Mouse (Mus musculus): Measurements from ENCODE around the gene Nwd1.
"Not testable (repeated sequence)": the region's sequence is repeated elsewhere in the genome, so short reads cannot be mapped to it uniquely, and the experiment has no call there.

The Nwd1 gene

DNA sequence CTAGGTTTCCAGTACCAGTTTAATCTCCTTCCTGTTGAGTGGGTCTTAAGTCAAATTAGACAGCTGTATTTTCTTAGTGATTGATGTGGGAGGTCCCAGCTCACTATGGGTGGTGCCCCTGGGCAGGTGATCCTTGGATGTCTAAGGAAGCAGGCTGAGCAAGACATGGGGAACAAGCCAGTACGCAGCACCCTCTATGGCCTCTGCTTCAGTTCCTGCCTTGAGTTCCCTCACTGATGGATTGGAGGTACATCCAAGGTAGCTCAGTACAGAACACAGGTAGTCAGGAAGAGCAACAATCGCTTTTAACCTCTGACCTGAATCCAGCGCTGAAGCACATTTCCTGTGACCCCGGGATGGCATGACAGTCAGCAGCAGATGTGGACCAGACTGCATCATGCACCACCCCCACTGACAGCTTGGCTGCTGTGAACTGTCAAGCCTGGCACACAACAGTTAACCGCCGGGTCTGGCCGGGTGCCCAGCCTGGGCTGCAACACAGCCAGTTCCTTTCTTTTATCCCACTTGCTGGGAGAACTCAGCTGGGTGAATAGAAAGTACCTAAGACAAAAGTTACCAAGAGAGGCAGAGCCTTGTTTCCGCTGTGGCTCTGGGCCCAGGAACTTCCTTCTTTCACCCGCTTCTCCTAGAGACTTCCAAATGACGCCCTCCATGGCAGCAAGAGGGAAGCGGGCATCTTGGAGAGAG lies at the start of gene Nwd1:
Gene Nwd1, plus strand, starts transcription at position 652 of the 708 bp plus-strand sequence.
- DNase-seq (ENCODE audit: low spot score): no peak

- no peak for DNase-seq (ENCODE audit: low spot score)
Measured at GRCm38 (mm10) chr8:72642885-72643284, 3.6 kb upstream of the Nwd1 start.

GRCm38 (mm10) chr8:72644601-72645000 lies 1.9 kb upstream of the Nwd1 start:
- no peak for DNase-seq (ENCODE audit: low spot score)

- no peak for DNase-seq (ENCODE audit: low spot score)
Measured at GRCm38 (mm10) chr8:72646768-72647143, 245 bp downstream of the Nwd1 start.

DNA sequence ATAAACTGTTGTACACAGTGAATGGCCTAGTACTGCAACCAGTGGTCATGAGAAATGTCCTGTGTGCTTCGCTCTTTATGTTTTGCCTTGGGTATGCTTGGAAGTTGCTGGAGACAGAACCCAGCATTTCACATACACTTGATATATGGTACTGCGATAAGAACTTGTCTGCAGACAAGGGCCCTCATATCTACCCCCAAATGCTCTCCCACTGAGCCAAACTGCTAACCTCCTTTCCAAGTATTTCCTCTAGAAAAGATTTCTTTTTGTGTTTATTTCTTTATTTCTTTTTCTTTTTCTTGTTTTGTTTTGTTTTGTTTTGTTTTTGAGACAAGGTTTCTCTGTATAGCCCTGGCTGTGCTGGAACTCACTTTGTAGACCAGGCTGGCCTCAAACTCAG lies 4.2 kb downstream of the Nwd1 start:
- DNase-seq (ENCODE audit: low spot score): no peak

- DNase-seq (ENCODE audit: low spot score): no peak
Measured at GRCm38 (mm10) chr8:72654565-72655521, 8.3 kb downstream of the Nwd1 start.

DNA sequence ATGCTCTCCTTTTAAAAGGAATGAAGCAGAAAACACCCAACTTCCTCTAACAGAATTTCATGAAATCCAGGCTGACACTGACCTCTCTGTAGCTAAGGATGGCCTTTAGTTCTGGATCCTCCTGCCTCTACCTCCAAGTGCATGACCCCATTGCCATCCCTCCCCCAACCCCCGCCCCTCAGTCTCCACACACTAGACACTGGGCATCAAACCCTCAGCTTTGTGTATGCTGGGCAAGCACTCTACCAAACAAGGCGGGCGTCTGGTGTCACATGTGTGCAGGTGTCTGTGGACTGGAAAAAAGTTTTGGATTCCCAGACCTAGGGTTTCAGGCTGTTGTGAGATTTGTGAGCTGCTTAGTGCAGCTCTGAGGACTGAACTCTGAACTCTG lies 9.0 kb downstream of the Nwd1 start:
- no peak for DNase-seq (ENCODE audit: low spot score)

GRCm38 (mm10) chr8:72659967-72660366 lies 13.5 kb downstream of the Nwd1 start:
- no peak for DNase-seq (ENCODE audit: low spot score)

GRCm38 (mm10) chr8:72664107-72664652 lies 17.7 kb downstream of the Nwd1 start:
- DNase-seq (ENCODE audit: low spot score): no peak

DNA sequence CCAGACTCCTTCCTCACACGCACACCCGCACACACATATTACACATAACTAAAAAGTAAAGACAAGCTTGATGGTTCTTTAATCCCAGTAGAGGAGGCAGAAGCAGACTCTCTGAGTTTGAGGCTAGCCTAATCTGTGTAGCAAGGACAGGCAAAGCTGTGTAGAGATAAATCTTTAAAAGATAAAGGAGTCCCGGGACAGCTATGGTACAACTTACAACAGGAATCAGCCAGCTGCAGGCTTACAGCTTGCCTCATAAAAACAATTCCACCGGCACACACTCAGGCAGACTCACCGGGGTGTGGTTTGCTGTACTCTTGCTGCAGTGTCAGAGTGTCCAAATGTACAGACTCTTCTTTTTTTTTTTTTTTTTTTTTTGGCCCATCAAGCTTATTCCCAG lies 18.2 kb downstream of the Nwd1 start:
- no peak for DNase-seq (ENCODE audit: low spot score)

DNA sequence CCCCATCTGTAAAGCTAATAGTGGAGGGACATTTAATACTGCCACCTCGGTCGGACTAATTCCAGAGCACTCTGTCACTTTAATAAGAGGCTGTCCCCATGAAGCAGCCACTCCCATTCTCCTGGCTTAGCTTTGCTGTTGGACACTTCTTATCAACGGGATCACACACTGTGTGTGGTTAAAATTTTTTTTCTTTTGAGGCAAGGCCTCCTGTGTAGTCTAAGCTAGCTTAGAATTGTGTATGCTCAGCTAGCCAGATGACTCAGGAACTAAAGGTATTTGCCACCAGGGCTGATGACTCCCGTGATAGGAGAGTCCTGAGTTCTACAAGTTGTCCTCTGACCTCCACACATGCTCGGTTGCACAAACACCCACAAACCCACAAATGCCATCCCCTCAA lies 18.9 kb downstream of the Nwd1 start:
- no peak for DNase-seq (ENCODE audit: low spot score)

DNA sequence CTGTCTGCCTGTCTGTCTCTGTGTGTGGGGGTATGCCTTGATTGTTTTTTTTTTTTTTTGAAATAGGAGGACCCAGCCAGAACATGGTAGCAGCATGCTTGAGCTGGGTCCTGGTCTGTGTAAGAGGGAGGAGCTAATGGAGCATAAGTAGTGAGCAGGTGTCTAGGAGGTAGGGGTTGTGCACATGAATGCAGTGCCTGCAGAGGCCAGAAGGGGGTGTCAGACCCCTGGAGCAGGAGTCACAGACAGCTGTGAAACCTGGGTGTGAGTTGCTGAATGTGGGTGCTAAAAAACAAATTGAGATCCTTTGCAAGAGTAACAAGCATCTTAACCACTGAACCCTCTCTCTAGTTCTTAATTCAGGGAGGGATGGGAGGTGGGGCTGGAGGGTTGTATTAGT lies 22.4 kb downstream of the Nwd1 start:
- no peak for DNase-seq (ENCODE audit: low spot score)

GRCm38 (mm10) chr8:72672802-72673201 lies 26.3 kb downstream of the Nwd1 start:
- DNase-seq (ENCODE audit: low spot score): no peak

DNA sequence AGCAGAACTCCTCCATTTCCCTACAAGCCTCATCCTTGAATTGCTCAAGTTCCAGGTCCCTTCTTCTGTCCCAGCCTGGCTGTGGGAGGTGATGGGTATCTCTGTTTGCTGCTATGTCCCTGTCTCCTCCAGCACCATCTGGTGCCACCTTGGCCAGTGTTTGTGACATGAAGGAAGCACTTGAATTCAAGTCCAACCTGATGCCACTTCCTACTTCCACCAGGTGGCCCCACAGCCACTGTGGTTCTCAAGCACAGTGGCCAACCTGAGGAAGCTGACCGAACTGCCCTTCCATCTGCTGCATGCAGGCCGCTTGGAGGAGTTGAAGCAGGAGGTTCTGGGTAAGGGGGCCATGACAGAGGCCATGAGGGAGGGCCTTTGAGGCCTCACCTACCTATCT lies 27.7 kb downstream of the Nwd1 start:
- DNase-seq (ENCODE audit: low spot score): no peak

GRCm38 (mm10) chr8:72676436-72676835 lies 29.9 kb downstream of the Nwd1 start:
- DNase-seq (ENCODE audit: low spot score): no peak

DNA sequence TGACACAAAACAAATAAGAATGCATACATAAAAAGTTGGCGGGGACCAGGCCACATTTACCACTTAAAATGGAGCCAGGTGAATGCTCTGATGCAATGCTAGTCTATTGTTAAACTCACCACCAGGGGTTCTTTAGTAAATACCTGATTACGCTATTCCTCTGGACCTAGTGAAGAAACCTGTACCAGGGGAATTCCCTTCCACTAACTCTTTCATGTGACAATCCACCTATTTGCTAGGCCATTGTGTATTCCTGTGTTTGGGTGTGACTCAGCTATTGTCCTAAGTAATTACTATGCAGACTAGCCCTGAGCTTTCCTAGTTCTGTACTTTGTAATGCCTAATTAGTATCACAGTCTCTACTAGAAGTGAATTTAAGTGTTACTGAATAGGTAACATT lies 30.3 kb downstream of the Nwd1 start:
- not testable (repeated sequence) for DNase-seq (ENCODE audit: low spot score)

DNA sequence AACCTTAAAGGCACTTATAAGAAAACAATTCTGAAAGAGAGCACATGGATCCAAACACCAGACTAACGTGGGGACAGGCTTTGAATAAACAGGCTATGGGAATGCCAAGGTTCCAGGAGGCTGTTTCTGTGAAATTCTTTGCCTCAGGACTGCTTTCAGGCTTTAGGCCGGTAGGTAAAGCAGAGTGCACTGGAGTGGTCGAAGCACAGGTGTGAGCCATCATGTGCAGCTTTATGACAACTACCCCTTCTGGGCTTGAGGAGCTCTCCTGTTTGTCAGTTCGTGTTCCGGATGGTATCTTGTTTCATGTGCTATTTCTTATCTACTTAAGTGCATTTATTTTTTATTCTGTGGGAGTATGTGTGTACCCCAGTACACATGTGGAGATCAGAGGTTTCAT lies 30.8 kb downstream of the Nwd1 start:
- DNase-seq (ENCODE audit: low spot score): no peak

GRCm38 (mm10) chr8:72680133-72680532 lies 33.6 kb downstream of the Nwd1 start:
- no peak for DNase-seq (ENCODE audit: low spot score)

GRCm38 (mm10) chr8:72682051-72682687 lies 35.7 kb downstream of the Nwd1 start:
- DNase-seq (ENCODE audit: low spot score): no peak

- DNase-seq (ENCODE audit: low spot score): no peak
Measured at GRCm38 (mm10) chr8:72683010-72683521, 36.6 kb downstream of the Nwd1 start.

- not testable (repeated sequence) for DNase-seq (ENCODE audit: low spot score)
Measured at GRCm38 (mm10) chr8:72683572-72684099, 37.1 kb downstream of the Nwd1 start.

- no peak for DNase-seq (ENCODE audit: low spot score)
Measured at GRCm38 (mm10) chr8:72698349-72698926, 51.9 kb downstream of the Nwd1 start.

All from urinary bladder, postnatal 10 days (tissue).